8 mouse cellular contexts compared by ENCODE assay signal in genomic region chr13:54425269-54425668, GRCm38 (mm10). TPM values are rescaled to one million over a fixed set of nuclear protein-coding genes. Genes with fewer than 3 reads are reported as not detected.
DNase-seq lines count a peak whose midpoint lies in the region; ATAC-seq and TF ChIP-seq lines count a peak whose summit lies in the region.

No protein-coding gene starts in this region.

- peak; percentile 99 for ATAC-seq in intestine, embryonic 16.5 days
- ATAC-seq in liver, embryonic 14.5 days (ENCODE audit: insufficient read depth): peak; percentile 67; the same call in 1 of the 2 replicates
- peak; percentile 85 for ATAC-seq in neutrophil, adult 5-6 weeks (ENCODE audit: extremely low read depth, insufficient number of reproducible peaks, low FRiP score, poor library complexity, severe bottlenecking)
- no peak for ATAC-seq in cerebellum, adult (ENCODE audit: insufficient number of reproducible peaks, low FRiP score, low TSS enrichment)

- peak overlapping the region; percentile 93 for H3K27ac ChIP-seq in intestine, embryonic 16.5 days (ENCODE audit: low read length)
- H3K27ac ChIP-seq in liver, embryonic 14.5 days: no peak overlapping the region

- TF ChIP-seq EP300 in liver, embryonic 14.5 days (IDR thresholded peaks at IDR 0.05; ENCODE audit: low read depth): no peak

- H3K36me3 ChIP-seq in intestine, embryonic 16.5 days (ENCODE audit: control insufficient read depth, insufficient read depth, low read length): no peaks in the 10 kb centered on the region
- no peaks in the 10 kb centered on the region for H3K36me3 ChIP-seq in liver, embryonic 14.5 days (replicated peaks; ENCODE audit: control insufficient read depth, insufficient read depth, low read depth)

- intact Hi-C loops in left cerebral cortex, postnatal 25 days (cut with DNase I): no loop called here

- no peak for TF ChIP-seq CTCF in lung, adult 2 months (IDR thresholded peaks at IDR 0.05; ENCODE audit: insufficient read depth, low read length)
- TF ChIP-seq CTCF in liver, embryonic 14.5 days (IDR thresholded peaks at IDR 0.05; ENCODE audit: low read depth): no peak

- H3K4me3 ChIP-seq in lung, adult 2 months (replicated peaks; ENCODE audit: extremely low read depth, low read depth, low read length): no peak overlapping the region
- no peak overlapping the region for H3K4me3 ChIP-seq in intestine, embryonic 16.5 days (ENCODE audit: low read length)
- H3K4me3 ChIP-seq in liver, embryonic 14.5 days (ENCODE audit: insufficient read depth in 1 of 2, low read depth in 2 of 2, low read length in 2 of 2): no peak overlapping the region

- H3K4me1 ChIP-seq in lung, adult 2 months (ENCODE audit: control insufficient read depth, insufficient read depth, low read length): no peaks in the 10 kb centered on the region; the same call in 1 of the 2 replicates
- H3K4me1 ChIP-seq in intestine, embryonic 16.5 days (ENCODE audit: control insufficient read depth, insufficient read depth, low read length): peaks cover 17% of the 10 kb centered on the region
- peaks cover 0 to 8% of the 10 kb centered on the region in 2 experiments; a peak in 2 of 4 replicates for H3K4me1 ChIP-seq in liver, embryonic 14.5 days (replicated peaks; ENCODE audit: control insufficient read depth in 2 of 2, insufficient read depth in 2 of 2, low read length in 1 of 2)

- 0 out of 2 replicates have a peak overlapping the region, but pooled peaks have one; percentile 7 for H3K9ac ChIP-seq in intestine, embryonic 16.5 days (ENCODE audit: low read depth, low read length)
- no peak overlapping the region for H3K9ac ChIP-seq in liver, embryonic 14.5 days (replicated peaks)

- H3K4me2 ChIP-seq in intestine, embryonic 16.5 days (ENCODE audit: low read depth, low read length): 0 out of 2 replicates have a peak overlapping the region, but pooled peaks have one; percentile 17
- no peak overlapping the region for H3K4me2 ChIP-seq in liver, embryonic 14.5 days (ENCODE audit: low read depth)

- 16% methylated on average over 2 of the region's 2 CpGs for WGBS in lung, adult 2 months
- WGBS in intestine, embryonic 16.5 days: 25% methylated on average over 2 of the region's 2 CpGs
- WGBS in liver, embryonic 14.5 days (ENCODE audit: insufficient replicate concordance): 29% methylated on average over 2 of the region's 2 CpGs

- H3K9me3 ChIP-seq in intestine, embryonic 16.5 days (ENCODE audit: control insufficient read depth, low read length): peaks cover 3% of the 10 kb centered on the region; the same call in 1 of the 2 replicates
- H3K9me3 ChIP-seq in liver, embryonic 14.5 days (ENCODE audit: control insufficient read depth, low read length): no peaks in the 10 kb centered on the region

- peak; percentile 70 to 77 for DNase-seq in lung, adult 18-20 months
- no peak for DNase-seq in lung, adult 2 months
- DNase-seq in liver, embryonic 14.5 days (ENCODE audit: low read depth in 3 of 3, low spot score in 3 of 3): peak; percentile 15 to 26 (median 20)
- DNase-seq in left cerebral cortex, postnatal 25 days (ENCODE audit: low spot score in 2 of 2): no peak
- no peak for DNase-seq in adrenal gland, postnatal 25 days

- TF ChIP-seq POLR2A in lung, adult 2 months (IDR thresholded peaks at IDR 0.05; ENCODE audit: borderline replicate concordance, extremely low read depth, low read depth, low read length): no peak

- no peaks in the 10 kb centered on the region for H3K27me3 ChIP-seq in intestine, embryonic 16.5 days (replicated peaks; ENCODE audit: control insufficient read depth, insufficient read depth, low read length)
- H3K27me3 ChIP-seq in liver, embryonic 14.5 days (ENCODE audit: control insufficient read depth, insufficient read depth, low read length): no peaks in the 10 kb centered on the region

RNA-seq across cellular contexts. Expression of gene Thoc3, which starts 43.4 kb away (rescaled TPM):
- polyA plus RNA-seq in lung, adult 2 months (2012; rRNA removed): 27.8 and 35.6 TPM in 2 replicates
- polyA plus RNA-seq in intestine, embryonic 16.5 days (2015; fragmentation: Nextera tagmentation; extraction: Ambion mirVana): 86.3 and 90.6 TPM in 2 replicates
- polyA plus RNA-seq in liver, embryonic 14.5 days (2012; rRNA removed): 15.7 and 21.3 TPM in 2 replicates
- polyA plus RNA-seq in liver, embryonic 14.5 days (2014; fragmentation: Nextera tagmentation; extraction: Ambion mirVana): 46.6 and 48.4 TPM in 2 replicates
- total RNA-seq in neutrophil, adult 5-6 weeks (2017): 13.4 and 16.1 TPM in 2 replicates
- total RNA-seq in left cerebral cortex, postnatal 25 days (2021): 10 to 100 TPM; 33.4 to 35.6 TPM
- total RNA-seq in adrenal gland, postnatal 25 days (2021): 39.3 and 52.9 TPM in 2 replicates

RNA-seq across cellular contexts. Expression of gene Cplx2, which starts 54.1 kb away (rescaled TPM):
- polyA plus RNA-seq in lung, adult 2 months (2012; rRNA removed): 6.1 and 7.0 TPM in 2 replicates
- 4.1 and 5.1 TPM in 2 replicates for polyA plus RNA-seq in intestine, embryonic 16.5 days (2015; fragmentation: Nextera tagmentation; extraction: Ambion mirVana)
- polyA plus RNA-seq in liver, embryonic 14.5 days (2012; rRNA removed): 0.39 and 0.49 TPM in 2 replicates
- polyA plus RNA-seq in liver, embryonic 14.5 days (2014; fragmentation: Nextera tagmentation; extraction: Ambion mirVana): 0.24 and 0.28 TPM in 2 replicates
- total RNA-seq in neutrophil, adult 5-6 weeks (2017): 2.7 and 2.9 TPM in 2 replicates
- total RNA-seq in left cerebral cortex, postnatal 25 days (2021): 100 to 1,000 TPM; 714 to 786 TPM
- 19.7 and 28.1 TPM in 2 replicates for total RNA-seq in adrenal gland, postnatal 25 days (2021)

Comparison
In these comparisons a context has a peak if more than half of its experiments do, and no peak if none do; other contexts are left out.
1. DNase-seq: peak in lung, adult 18-20 months (2 of 2) and liver, embryonic 14.5 days (3 of 3); none in lung, adult 2 months (single experiment), left cerebral cortex, postnatal 25 days (0 of 2) and adrenal gland, postnatal 25 days (single experiment).
2. RNA of gene Cplx2, which starts 54.1 kb away (total RNA-seq): 714 to 786 TPM in left cerebral cortex, postnatal 25 days; 19.7 to 28.1 TPM in adrenal gland, postnatal 25 days and 2.7 to 2.9 TPM in neutrophil, adult 5-6 weeks; every median in the first group is over 10 times any median in the second.